Mouse (Mus musculus) telencephalon, adult 2 months (tissue): ENCODE results near the gene Cd164l2.

Experiments used
- DNase-seq: peaks from one replicate; pipeline ENCODE4 v3.0.0-alpha.2; 2011; ENCODE audit warnings: low read depth, low spot score

The Cd164l2 gene

DNA sequence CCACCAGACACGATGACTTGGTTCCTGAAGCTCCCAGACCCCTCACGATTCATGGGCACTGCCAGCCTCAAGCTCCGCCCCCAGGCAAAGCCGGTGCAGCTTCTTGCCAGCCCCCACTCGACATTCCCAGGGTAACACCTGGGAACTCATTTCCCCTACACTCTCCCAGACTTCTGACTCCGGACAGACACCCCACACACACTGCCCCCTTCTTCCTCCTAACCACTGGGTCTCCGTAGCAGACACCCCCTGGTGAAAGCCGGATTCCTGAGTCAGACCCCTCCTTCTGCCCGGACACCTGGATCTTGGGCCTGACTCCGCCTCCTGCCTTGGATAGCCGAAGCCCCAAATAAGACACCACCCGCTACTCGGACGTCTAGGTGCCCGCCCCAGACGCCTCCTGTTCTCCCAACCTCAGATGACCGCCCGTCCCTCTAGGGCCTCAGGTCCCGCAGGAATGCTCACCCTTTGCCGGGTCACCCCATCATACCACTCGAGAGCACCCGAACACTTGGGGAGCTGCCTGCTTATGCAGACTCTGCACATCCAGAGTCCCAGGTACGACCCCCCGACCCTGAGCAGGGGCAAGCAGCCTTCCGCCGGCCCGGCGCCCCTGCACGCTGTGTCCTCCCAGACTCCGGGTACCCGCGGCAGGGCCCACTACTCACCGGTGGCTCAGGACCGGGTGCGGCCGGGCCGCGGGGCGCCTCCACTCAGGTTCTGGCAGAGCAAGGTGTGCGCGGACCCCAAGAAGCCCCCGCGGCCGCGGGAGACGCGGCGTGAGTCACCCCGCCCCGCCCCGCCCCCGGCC, at the start of gene Cd164l2, which contains the start of gene Gpr3:
Gene Cd164l2 (plus strand): TSS at position 381 of the 811 bp plus-strand sequence.
Gene Gpr3 (minus strand): TSS at position 786 of the 811 bp plus-strand sequence.
- DNase-seq = no peak

DNA sequence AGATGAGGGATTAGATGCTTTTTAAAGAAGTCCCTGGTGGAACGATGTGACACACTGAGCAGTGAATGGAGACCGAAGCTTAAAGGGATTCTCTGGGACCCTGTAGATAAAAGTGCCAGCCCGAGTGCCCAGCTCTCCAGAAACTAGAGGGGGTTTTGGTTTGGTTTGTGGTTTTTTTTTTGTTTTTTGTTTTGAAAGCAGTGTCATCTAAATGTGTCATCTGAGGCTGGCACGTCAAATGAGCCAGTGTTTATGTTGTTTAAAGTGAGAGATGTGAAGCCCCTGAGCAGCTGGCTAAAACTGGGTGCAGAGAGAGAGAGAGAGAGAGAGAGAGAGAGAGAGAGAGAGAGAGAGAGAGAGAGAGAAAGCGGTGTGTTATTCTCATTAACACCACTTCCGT, 49.7 kb upstream of the Cd164l2 start:
- DNase-seq = no peak

DNA sequence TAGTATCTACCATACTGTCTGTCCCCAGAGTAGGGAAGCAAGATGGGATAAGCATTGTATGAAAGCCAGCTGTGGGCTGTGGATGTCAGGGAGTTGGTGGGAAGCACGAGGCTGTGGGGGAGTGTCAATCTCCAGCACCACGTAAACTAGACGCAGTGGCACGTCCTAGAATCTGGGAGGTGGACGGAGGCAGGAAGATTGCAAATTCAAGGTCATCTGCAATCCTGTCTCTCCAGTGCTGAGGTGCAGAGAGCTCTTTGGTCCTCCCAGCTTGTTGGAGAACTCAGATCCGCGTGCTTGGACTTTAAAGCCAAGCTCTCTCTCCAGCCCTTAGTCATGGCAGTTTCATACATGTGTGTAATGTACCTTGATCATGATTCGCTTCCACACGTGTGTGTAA, 45.2 kb upstream of the Cd164l2 start:
- no peak for DNase-seq

DNA sequence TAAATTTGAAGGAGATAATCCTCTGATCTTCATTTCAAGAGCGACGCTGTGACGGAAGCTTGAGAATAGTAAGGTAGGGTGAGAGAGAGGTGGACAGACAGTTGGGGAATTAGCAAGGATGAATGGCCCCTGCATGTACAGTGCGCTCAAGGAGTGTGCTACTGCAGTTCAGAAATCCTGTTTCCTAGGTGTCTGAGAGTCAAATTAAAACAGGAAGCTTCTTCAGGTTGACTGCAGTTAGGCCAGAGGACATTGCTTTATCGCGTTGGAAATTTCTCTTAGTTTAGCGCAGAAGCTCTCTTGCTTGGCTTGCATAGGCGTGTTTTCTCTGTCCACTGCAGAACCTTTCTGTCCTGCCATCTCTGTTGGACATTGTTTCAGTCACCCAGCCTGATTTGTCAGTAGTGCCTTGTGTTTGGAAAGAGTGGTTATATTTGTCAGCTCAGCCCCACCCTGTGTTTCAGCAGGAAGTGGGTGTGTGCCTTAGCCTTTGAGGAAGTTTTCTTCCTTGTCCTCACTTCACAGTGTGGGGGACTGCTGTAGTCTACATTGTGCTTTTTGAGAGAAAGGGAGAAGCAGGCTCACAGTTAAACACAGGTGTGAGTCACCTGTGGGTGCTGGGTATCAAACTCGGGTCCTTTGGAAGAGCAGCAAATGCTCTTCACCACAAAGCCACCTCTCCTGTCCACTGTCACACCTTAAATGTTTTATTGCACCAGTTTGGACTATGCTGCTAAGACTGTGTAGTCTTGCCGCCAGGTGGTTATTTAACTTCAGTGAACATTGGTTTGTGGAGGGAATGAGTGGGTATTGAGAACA, 42.5 kb upstream of the Cd164l2 start:
- peak; percentile 36 for DNase-seq

DNA sequence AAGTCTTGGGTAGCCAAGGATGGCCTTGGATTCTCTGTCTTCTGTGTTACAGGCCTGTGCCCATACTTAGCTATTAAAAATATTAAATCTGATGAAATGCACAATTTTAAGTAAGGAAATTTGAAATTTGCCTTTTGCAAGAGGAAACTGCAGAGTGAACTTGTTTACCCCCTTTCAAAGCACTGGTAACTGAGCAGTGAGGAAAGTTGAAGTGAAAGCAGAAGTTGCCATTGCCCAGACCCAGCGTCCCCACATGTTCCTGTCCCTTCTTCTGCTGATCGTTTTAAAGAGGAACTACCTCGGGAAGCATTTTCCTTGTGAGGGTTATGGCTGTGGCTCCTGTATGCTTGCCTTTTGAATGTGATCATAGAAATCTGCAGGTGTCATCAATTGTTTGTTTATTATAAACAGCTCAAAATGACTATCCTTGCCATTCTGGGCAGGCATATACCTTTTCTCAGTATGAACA, 41.8 kb upstream of the Cd164l2 start:
- DNase-seq = peak; percentile 34

DNA sequence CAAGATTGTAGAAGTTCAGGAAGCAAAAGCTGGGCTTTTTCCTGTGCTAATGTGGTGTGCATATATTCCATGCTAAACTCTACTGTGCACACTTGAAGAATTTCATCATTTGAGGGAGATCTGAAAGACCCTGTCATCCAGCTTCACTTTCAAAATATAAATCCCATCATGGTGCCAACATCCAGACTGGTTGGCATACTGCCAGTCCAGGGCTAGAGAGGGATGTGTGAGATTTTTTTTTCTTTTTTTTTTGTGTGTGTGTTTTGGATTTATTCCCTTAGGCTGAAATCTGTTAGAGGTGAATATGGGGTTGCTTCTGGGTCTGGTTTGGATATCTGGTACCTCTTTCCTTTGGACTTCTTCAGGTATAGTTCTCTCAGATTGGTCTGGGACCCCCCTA, 41.3 kb upstream of the Cd164l2 start:
- no peak for DNase-seq

DNA sequence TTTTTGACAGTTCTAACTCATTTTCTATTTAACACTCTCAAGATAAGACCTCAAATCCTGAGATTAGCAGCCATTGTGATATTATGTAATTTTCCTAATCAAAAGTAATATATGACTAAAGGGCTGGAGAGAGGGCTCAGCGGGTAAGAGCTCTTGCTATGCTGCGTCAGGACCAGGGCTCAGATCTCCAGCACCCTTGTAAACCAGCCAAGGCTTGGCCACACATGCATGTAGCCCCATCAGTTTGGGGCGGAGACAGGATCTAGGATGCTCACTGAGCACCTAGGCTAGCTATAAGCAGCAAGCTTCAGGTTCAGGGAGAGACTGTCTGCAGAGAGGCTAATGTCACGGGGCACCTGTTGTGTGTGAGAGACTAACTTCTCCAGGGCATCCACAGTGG, 39.5 kb upstream of the Cd164l2 start:
- no peak for DNase-seq

DNA sequence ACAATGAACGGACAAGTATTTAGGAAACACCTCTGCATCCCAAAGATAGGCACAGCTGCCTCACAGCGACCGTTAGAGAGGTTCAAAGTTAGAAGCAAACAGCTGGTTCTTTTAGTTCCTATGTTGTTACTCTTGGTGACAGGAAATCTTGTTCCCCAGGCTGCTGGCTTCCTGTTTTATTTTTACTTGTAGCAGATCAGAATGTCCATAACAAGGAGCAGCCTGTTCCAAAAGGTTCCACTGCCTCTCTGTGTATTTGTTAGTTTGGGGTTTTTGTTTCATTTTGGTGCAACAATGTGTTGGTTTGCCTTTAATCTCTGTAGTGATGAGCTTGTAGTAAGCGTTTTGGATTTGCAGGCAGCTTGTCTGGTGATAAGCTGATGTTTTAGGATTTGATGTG, 37.6 kb upstream of the Cd164l2 start:
- DNase-seq = no peak

DNA sequence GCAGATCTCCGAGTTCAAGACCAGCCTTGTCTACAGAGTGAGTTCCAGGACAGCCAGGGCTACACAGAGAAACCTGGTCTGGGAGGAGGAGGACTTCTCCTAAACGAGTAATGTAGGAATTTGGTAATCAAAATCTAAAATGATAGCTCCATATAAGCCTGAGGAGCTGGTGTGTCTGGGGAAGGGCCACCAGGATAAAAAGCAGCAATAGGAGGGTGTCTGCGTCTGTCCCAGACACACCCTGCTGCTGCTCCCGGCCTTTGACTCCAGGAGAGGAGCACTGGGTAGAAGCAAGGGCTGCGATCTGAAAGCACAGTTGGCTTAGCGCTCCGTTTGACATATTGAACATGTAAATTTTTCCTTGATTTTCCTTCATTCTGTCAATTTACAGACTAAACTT, 36.7 kb upstream of the Cd164l2 start:
- DNase-seq = no peak

DNA sequence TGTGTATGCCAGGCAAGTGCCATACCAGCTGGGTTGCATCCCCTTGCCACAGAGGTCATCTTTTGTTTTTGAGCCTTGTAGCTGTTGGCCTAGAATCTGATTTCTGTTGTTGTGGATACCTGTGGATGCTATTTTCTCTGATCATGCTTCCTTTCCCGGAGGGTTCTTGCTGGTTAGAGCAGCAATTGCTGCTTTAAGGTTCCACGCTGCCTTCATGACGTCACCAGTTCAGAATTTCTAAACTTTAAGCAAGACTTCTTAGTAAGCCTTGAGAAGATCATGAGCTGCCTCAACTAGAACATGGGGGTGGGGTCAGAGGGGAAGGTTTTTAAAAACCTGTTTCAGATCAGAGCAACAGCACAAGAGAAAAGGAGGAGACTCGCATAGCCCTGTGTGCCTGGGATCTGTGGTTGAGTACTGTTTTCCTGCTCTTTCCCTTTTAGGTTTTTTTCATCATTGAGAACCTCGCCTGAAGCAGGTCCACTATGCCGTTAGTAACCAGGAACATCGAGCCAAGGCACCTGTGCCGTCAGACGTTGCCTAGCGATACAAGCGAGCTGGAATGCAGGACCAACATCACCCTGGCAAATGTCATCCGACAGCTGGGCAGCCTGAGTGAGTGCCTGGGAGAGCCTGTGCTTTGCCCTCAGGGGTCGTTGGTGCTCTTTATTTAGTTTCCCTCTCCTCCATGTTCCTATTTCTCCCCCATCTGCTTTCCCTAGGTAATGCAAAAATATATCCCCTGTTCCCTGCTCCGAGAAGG, 35.8 kb upstream of the Cd164l2 start:
- DNase-seq = no peak

DNA sequence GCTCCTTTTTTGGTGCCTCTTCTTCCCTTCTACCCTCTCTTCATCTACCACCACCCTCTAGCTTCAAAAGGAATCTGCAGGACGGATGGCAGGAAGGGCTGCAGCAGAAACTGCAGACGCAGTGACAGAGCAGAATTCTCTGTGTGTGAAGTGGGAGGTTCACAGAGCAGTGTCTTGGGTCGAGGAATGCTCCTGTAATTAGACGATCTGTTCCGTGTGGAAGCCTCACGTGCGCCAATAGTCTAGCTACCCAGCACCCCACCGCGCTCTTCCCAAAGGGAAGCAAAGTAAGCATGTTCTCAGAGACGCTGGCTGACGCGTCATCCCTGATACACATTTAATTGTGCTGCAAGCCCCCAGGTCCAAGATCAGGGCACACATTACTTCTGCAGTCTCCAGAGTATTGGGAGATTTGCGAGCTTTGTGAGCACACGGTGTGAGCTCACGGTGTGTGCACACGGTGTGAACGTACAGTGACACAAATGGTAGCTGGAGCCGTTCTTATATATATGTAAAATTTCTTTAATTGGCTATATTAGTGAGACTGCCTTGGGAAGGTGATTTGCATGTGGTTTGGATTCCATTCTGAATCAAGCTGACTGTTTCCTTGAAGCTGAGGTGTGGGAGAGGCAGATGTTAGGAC, 35.0 kb upstream of the Cd164l2 start:
- peak; percentile 61 for DNase-seq

DNA sequence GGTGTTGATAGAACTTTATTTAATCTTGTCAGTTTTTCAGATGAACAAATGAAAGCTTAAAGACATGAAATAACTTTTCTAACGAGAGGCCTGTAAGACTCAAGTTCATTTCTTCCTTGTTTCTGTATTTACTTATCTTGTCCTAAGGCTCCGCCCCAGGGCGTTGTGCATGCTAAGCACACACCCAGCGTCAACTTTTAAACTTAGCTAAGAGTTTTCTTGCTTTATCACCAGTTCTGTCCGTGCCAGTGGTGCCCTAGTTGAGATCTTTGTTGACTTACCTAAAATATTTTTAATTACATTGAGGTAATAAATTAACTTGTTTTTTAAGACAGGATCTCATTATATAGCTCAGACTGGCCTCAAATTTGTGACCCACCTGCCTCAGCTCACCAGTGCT, 33.6 kb upstream of the Cd164l2 start:
- DNase-seq = no peak

DNA sequence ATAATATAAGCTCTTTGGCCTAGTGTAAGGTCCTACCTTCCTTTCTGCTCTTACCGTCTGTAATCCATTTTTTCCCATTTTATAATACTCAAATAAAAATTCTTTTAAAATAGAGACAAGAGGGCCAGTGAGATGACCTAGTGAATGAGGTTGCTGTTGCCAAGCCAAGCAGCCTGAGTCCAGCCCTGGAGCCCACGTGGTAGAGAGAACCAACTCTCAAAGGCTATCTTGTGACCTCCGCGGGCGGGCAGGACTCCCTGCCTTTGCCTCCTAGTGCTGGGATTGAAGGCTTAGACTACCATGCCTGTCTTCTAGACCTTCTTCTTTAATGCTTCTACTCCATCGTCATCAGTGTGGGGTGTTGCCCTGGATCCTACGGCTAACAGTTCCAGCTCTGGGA, 32.7 kb upstream of the Cd164l2 start:
- no peak for DNase-seq

DNA sequence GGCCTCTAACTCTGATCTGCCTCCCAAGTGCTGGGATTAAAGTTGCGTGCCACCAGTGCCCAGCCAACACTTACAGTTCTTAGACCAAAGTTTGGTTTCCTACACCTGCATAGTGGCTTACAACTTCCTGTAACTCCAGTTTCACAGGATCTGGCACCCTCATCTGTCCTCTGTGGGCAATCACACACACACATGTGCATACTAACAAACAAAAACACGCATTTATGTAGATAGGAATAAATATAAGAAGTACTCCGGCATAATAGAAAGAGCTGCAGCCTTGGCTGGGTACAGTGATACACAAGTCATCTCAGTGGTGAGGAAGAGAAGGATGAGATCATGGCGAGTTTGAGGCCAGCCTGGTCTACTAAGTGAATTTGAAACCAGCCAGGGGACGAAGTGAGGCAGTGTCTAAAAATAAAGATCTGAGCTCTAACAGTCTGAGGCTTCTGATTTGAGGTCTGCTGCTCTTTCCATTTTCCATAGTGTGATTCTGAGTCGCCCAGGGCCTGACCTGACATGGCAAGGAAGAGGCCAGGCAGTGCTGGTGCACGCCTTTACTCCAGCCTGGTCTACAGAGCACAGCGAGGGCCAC, 29.4 kb upstream of the Cd164l2 start:
- DNase-seq = no peak

DNA sequence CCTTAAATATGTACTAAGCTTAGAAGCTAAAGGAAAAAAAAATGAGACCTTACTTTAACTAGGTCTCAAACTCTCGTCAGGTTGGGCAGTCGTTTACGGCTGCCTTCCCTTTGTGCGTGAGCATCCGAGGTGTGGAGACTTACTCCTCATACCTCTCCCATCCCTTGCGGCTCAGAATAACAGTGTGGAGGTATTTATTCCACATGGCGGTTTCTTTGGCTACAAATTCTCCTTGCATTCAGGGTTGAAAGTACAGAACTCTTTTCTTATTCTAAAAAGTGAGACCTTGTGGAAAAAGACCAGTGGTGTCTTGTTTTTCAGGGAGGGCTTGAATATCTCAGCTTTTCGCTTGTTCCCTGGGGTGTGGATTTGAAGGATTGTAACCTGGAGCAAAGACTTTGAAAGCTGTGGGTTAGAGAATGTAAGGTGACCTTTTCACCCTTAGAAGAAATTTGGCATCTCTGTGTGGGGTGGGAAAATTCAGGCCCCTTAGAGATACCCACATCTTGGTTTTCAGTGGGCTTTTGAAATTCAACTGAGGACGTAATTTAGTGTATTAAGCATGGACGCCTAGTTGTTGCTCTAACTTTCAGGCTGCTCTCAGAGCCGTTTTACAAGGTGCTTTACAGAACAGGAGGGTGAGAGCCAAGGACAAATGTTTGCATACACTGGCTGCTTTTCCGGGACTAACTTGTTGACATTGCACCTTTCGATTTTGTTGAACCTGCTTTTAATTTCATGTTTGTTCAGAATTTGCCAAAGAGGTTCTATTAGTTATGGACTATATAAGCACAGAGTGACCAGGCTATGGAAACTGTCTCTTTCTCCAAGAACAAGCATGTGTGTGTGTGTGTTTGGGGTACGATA, 27.7 kb upstream of the Cd164l2 start:
- no peak for DNase-seq

DNA sequence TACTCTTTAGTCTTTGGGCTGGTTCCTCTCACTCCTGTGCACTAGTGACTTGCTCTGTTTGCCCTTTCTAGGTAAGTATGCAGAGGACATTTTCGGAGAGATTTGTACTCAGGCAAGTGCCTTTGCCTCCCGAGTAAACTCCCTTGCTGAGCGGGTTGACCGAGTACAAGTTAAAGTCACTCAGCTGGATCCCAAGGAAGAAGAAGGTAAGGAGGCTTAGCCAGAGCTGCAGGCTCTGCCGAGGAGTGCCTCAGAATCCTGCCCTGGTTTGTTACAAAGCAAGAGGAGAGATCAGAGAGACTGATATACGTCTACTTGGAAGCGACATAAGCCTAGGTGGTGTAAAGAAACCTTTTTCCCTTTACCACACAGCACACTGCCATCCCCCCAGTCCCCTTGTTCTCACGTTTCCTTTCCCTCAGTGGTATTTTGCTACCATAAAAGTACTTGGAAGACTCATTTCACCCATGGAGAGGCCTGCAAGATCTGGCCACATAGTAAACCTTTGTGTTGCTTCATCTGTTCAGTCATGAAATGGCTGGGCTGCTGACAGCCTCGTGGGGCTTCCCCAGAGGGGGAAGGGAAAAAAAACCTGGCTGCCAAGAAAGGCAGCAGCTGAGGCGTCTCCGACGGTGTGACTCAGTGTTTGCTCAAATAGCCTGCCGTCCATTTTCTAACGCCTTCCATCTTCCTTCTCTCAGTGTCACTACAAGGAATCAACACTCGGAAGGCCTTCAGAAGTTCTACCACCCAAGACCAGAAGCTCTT, 26.8 kb upstream of the Cd164l2 start:
- no peak for DNase-seq

DNA sequence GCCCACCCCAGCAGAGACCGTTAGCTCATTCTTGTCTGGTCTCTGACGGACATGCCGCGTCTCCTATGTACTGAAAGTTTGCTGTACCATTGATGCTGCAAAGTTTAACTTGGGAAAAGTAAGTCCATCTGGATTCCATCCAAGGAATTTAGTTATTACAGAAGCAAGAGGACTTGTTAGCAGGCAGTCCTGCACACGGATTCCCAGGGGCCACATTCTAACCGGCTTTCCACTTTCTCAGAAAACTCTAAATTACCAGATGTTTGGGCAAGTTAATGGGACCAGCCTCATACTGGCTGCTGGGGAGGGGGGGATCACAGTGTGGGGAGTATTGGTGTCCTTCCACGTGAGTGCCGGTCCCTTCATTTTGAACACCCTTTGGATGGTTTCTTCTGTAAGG, 26.0 kb upstream of the Cd164l2 start:
- DNase-seq = no peak

DNA sequence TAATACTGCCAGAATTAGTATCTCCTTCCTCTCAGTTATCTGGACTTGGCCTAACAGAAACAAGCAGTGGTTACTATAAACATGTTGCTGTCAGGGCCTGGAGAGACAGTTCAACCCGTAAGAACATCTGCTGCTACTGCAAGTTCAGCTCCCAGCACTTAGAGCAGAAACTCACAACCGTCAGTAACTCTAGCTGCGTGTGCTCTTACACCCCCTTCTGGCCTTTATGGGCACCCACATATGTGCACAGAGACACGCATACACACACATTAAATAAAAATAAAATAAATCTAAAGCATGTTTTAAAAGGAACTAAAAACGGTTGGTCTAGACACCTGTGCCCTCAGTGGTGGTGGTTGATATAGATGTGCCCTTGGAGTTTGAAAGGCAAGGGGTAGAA, 25.1 kb upstream of the Cd164l2 start:
- DNase-seq = no peak

DNA sequence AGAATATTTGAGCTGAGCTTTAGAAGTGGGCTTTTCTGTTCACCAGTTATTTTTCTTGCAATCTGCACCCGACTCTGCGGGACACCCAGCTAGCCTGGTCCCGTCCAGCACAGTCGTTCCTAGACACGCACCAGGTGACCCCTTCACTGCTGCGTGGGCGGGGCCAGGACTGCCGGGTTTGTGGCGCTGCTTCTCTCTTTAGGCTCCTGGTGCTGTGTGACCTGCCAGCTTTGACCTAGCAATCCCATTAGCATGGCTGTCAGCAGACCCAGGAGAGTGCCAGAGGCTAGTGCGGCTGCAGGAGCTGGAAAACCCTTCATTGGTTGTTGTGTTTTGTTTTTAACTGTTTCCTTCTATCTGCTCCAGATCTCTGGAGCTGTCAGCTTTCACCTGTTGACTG, 22.5 kb upstream of the Cd164l2 start:
- DNase-seq = no peak
